Mouse (Mus musculus): ENCODE measurements around the gene Shc3.

The Shc3 gene

DNA sequence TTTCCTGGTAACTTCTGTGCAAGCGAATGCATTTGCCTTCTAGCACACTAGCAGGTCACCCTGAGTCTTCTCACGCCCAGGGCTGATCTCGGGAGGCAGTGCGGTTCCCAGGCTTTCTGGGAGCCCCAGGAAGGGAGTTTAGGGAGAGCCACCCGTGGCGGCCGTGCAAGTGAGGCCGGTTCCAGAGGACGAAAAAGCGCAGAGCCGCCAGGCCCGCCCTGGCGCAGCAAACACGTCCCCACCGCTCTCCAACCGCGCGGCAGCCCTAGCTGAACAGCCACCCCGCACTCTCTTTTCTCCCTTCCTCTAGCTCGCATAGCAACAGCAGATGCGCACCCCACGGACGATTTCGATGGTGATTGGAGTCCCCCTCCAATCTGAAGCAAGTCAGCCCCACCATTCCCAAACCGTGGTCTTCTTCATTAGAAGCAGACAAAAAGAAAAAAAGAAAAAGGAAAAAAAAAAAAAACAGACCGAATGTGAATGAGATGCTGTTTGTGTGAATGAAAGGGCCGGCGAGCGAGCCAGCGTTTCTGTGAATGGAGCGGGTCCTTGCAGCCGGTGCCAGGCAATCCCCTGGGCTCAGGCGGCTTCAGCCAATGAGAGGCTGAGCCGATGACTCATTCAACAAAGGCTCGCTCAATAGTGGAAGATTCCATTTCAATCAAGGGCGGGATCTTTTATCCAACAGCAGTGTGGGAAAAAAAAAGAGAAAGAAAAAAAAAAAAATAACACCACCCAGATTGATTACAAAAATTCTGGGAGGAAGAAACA lies at the start of gene Shc3:
TSS of gene Shc3 (minus strand) at position 509 of the 774 bp plus-strand sequence.
- no peak for DNase-seq (ENCODE audit: low spot score in 2 of 2)

DNA sequence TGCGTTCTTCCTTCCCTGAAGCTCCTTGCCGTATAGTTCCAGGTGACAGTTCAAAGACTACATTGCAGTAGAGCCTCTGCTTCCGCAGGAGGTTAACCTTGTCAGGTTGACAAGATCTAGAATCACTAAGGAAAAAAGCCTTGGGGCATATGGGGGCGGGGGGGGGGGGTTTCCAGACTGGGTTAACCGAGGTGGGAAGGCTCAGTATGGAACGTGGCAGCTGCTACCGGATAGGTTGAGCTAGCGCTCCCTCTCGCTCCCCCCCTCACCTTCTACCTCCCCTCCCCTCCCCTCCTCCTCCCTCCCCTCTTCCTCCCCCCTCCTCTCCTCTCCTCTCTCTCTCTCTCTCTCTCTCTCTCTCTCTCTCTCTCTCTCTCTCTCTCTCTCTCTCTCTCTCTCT lies 49.4 kb upstream of the Shc3 start:
- DNase-seq (ENCODE audit: low spot score in 2 of 2), result no peak

DNA sequence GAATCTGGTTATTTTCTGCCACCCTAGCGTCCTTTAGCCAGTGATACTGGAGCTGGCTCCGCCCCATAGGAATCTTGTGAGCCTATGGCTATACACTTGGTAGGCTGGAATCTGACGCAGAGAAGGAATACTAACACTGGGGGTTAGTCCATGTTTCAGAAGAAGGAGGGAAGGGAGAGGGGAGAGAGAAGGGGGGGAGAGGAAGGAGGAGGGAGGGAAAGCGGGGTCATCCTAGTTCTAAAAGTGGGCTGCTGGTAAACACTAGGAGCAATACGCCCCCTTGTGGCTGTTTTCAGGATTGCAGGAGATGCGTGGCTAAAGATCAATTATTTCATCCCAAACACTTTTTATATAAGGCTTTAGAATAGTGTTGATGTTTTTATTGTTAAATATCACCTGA lies 48.6 kb upstream of the Shc3 start:
- DNase-seq (ENCODE audit: low spot score in 2 of 2), result peak; percentile 34 to 69

DNA sequence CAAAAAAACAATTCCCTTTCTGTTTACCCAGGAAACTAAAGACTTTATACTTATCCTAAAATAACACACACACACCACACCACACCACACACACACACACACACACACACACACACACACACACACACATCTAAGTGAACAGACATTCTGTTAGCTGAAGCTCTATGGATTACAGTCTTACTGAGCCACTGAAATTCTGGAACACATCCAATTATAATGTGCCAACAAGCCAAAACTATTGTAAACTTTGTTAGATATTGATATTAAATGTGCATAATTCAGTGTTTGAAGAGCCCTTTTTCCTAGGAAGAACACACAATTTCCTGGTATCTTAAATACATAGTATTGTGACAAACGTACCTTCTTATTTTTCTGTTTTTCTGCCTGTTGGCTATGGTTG lies 48.1 kb upstream of the Shc3 start:
- no peak for DNase-seq (ENCODE audit: low spot score in 2 of 2)

DNA sequence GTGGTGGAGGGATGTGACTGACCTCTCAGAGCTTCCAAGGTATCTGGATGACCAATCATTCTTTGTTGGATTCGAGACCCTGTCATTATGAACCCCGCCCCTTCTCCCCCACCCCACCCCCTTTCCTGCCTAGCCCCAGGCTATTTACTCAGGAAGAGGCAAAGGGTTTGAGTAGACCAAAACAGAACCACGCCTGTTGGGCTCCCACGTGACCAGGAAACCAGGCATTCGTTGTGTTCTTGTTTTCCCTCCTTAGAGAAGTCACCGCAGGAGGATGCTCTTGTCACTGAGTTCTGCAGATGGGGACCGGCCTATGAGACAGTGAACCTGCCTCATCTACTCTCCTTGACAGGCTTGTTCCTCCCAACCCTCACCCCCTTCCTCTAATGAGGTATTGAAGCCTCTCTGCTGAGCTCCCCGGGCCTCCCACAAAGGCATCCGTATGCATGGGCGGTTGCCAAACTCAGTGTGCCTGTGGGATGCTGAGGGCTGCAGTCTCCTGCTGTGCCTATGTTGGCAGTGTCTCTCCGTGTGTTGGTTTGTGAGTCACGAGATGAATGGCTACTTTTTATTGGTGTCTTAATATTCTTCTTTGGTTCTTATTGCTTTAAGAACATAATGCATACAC lies 47.3 kb upstream of the Shc3 start:
- no peak for DNase-seq (ENCODE audit: low spot score in 2 of 2)

DNA sequence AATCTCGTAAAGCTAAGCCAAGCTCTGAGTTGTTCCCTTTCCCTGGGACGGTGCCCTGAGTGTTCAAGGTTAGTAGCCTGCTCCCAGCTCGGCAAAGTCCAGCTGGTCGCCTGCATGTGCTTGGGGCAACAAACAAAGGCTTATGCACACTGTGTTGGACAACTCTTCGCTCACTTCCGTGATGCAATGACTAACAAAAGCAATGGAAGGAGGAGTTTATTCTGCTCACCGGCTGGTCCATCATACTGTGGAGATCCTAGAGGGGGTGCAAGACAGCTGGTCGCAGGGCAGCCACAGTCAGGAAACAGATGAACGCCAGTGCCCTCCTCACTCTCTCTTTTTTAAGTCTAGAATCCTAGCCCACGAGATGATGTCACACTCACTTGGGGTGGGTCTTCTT lies 46.6 kb upstream of the Shc3 start:
- DNase-seq (ENCODE audit: low spot score in 2 of 2), result no peak

DNA sequence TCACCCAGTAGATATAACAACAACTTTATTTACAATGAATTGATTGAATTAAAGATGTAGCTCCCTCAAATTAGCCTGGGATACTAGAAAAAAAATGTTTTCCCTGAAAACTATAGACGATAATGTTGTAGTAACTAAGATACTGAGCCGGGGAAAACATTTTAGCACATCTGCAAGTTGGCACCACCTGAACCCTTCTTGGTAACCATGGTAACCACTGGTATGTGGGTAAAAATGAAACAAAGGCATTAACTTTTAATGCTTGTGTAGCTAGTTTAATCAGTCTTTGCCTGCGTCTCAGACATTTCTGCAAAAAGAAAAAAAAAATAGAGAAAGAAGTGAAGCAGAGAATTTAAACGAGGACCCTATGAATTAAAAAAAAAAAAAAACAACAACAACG lies 42.3 kb upstream of the Shc3 start:
- DNase-seq (ENCODE audit: low spot score in 2 of 2), result no peak

DNA sequence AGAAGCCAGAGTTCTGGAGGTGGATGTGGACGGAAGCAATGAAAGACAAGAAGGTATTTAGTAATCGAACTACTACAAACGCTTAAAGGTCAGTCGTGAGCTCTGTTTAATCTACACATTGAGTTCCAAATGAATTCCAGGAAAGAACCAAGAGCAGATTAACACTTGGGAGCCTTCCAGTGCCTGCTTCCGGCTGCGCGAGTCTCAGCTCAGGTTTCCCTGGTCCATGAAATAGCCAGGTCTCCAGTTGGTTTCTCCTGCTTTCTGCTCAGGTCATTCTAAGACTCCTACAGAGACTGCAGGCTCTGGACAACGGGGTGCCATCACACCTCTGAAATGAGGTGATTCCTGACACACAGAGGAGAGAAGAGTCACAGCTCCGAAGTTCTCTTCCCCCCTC lies 41.8 kb upstream of the Shc3 start:
- DNase-seq (ENCODE audit: low spot score in 2 of 2), result no peak

DNA sequence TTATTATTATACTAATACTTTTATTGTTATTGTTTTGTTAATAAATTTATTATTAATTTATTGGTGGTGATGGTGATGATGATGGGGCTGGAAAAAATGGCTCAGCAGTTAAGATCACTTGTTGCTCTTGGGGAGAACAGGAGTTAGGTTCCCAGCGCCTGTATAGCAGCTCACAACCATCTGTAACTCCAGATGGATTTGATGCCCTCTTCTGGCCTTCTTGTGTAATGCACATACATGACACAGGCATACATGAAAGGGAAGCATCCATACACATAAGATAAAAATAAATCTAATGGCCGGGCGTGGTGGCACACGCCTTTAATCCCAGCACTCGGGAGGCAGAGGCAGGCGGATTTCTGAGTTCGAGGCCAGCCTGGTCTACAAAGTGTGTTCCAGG lies 40.0 kb upstream of the Shc3 start:
- no peak for DNase-seq (ENCODE audit: low spot score in 2 of 2)

DNA sequence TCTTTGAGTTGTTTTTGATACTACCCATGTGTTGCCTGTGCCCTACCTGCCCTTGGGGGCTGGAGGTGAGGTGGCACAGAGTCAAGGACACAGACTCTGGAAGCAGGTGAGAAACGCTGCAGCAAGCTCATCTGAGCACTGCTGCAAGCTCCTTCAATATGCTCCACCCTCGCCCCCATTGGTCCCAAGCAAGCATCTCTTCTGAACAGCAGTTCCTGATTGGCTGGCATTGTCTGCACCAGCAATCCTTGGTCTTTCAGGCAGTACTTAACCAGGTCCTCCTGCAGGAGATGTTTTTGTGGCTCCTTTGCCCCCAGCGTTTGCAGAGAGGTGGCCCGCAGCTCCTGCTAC lies 34.6 kb upstream of the Shc3 start:
- DNase-seq (ENCODE audit: low spot score in 2 of 2), result no peak

DNA sequence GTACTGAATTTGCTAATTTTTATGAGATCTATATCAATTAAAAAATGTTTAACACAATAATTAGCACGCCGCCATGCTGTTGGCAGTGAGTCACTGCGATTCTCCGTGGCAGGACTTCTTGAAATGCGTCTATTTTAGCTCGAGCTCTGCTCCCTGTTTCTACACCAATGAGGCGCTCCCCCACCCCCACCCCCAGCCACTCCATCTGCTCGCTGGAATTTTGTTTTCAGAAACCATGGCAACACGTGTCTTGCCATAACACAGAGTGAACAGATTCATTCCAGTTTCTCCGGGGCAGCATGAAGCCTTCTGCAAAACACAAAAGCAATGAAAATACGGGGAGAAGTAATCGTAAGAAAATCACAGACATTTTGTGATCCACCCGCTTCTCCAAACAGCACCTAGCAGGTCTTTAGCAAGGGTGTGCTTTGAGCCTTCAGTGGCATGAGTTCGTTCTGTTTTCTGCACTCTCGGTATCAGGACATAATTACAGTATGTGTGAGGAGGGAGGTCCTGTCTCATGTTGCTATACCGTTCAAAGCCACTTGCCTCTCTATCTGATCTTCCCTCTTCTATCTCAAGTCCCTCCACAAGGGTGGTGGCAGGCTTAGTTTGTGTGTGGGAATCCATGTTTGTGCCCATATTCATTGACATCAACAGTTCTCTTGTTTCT lies 34.1 kb upstream of the Shc3 start:
- DNase-seq (ENCODE audit: low spot score in 2 of 2), result no peak

DNA sequence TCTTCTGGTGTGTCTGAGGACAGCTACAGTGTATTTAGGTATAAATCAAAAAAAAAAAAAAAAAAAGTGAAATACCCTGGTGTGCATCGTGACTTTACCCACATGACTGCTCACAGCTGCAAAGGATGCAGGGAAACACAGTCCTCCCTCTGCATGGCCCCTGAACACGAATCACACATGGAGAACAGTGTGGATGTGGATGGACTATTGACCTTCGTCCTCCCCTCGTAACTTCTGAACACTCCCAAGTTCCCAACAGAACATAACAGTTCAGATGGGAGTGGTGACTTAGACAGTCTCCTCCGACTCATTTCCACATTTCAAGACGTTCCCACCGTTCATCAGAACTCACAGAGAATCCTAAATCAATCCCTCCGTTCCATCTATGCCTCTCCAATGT lies 33.5 kb upstream of the Shc3 start:
- no peak for DNase-seq (ENCODE audit: low spot score in 2 of 2)

DNA sequence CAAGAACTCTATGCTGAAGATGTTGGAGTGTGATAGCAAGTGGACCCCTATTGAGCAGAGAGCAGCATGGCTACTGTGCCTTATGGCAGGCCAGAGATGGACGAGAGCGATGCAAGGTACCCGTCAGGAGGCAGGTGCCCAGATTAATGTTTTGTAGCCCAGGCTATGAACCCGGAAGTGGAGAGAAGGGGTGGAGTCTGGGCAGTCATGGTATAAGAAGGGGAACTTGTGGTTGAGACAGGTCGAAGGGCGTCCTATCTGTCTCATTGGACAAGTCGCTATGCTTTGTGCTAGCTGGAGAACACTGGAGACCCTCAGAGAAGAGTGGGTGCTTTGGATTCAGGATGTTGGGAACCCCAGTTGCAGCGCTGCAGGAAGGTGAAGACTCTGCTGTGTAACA lies 30.9 kb upstream of the Shc3 start:
- DNase-seq (ENCODE audit: low spot score in 2 of 2), result no peak

DNA sequence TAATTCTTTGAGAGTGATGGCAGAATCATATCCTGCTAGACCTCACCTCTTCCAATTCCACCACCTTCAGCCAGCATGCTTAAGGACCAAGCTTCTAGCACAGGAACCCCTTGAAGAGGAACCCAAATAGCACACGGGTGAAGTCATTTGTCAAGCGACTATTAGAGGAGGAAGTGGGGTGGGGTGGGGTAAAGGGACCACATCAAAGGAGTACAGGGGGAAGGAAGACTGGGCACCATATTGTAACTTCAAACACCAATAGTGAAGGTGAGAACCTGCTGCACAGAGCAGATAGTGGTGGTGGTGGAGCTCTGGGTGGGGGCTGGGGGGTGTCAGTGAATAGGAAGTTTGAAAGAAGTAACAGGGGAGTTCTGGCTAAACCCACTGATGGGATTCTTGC lies 28.8 kb upstream of the Shc3 start:
- no peak for DNase-seq (ENCODE audit: low spot score in 2 of 2)

DNA sequence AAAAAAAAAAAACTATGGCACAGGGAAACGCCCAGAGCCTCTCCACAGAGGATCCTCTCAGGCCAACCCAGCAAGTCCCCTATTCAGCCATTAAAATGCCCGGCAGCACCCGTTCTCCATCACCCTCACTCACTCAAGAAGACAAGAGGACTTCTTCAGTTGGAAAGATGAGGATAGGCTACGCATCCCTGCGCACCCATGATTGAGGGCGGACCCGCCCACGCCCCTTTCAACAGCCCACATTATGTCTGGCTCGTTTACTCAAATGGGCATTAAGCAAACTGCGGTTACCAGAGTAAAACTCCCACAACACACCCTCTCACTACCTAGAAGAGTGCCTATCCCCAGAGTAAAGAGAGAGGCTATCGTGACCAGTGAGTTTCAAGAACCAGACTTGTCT lies 26.2 kb upstream of the Shc3 start:
- DNase-seq (ENCODE audit: low spot score in 2 of 2), result no peak

DNA sequence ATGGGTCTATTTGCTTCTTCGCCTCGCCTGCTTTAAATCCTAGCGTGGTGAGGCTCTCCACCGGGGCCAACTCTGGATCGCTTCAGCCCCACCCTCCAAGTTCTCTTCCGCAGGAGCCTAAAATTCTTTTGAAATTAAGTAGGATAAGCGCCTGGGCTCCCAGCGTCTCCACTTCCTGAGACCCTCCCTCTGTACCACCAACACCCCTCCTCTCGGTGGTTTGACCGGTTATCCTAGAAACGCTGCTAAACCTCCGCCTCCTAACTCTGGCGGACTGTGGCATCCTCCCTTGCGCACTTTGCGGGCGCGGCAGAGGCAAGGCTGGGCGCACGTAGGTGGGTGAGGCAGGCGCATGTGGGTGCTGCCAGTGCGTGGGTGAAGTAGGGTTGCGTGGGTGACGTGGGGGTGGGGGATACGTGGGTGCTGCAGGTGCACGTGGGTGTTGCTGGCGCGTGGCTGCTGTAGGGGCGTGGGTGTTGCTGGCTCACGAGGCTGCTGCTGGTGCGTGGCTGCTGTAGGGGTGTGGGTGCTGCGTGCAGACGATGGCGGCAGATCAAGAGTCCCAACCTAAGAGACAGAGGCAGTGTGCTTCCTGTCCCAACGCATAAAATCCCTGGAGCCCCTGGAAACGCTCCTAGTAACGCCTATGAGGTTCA lies 25.6 kb upstream of the Shc3 start:
- no peak for DNase-seq (ENCODE audit: low spot score in 2 of 2)

DNA sequence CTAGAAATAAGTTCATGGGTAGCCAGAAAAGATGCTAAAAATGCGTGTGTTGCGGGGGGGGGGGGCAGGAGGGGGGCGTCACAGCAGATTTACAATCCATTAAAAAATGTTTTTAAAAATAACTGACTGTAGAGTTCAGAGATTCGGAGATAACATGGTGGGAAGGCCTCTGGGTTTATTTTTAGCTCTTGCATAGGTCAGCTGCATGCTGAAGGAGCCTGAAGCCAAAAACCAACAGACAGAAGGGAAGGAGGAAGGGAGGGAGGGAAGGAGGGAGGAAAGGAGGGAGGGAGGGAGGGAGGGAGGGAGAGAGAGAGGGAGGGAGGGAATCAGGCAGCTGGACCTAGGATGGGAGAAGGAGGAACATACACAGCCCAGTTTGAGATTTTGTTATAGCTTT lies 18.8 kb upstream of the Shc3 start:
- DNase-seq (ENCODE audit: low spot score in 2 of 2), result no peak

DNA sequence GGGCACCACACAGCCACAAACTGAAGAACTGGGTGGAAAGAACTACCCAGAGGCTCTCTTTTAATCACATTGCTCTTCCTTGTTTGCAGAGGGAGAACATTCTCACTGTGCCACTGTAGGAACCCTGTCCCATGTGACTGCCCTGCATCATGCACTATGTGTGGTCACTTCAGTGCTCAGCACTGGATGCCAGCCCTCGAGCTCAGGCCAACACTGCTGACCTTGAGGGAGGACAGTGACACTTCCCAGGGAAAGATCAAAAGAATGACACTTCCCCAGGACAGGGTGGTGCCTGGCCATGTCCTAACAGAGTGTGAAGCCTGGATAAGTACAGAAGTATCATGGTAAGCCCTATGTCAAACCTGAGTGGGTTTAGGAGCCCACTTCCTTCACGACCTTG lies 13.0 kb upstream of the Shc3 start:
- DNase-seq (ENCODE audit: low spot score in 2 of 2), result no peak

DNA sequence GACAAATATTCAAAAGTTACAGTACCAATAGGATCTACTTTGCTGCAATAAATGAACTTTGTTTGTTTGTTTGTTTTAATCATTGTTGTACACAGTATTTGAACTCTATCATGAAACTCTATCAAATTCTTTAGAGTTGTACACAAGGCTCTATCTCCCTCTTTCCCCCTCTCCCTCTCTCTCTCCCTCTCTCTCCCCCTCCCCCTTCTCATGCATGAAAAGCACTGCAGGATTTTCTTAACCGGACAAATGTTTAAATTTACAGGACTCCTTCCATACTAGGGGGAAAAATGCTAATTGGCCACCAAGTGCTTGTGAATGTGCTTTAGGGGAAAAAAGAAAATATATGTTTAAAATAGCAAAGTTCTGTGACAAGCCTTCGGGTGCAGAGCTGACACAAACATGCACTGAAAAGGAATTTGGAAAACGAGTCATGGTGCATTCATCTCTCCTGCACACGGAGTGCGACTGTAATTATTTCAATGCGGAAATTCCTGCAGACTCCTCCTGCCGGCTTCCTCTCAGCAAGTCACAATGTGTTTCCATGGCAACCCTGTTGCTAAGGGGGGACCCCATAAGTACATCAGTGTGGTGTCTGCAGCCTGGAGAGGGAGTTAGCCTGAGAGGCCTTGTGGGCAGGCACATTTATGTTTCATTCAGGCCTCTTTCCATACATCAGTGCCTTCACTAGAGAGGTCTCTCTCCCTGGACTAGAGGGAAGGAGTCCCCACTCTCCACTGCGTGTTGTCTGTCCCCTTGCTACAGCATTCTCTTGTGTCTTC lies 11.2 kb upstream of the Shc3 start:
- DNase-seq (ENCODE audit: low spot score in 2 of 2), result no peak

DNA sequence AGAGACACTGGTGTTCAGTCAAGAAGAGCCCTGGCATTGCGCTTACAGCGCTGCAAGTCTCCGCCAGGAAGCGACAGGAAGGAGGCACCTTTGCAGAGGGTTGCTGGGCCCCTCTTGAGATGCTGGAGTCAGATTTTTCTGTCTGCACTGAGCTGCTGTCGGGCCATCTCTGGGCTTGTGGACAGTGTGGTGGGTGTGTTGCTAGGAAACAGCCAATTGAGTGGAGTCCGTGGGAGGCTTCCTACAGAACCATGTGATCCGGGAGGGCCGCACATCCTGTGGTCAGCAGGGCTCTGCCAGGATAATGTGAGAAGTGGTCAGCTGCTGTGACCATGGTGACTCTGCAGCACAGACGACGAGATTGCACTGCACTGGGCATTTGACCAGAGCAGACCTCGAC lies 4.6 kb upstream of the Shc3 start:
- no peak for DNase-seq (ENCODE audit: low spot score in 2 of 2)

DNA sequence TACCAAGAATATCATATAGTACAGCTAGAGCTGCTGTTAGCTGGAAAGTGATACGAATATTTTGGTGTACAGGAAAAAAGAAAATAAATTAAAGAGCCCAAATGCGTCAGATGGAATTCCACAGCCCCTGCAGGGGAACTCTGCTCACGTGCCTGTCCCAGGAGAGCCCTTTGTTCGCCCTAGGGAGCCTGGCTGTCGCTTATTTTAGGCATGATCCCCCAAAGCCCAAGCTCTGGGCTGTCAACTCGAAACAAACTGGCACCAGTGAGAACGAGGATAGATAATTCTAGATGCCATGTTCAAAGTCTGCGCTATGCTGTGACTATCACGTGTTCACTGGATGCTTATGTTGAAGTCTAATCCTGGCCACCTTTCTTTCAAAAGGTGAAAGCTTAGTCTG lies 892 bp upstream of the Shc3 start:
- DNase-seq (ENCODE audit: low spot score in 2 of 2), result no peak

DNA sequence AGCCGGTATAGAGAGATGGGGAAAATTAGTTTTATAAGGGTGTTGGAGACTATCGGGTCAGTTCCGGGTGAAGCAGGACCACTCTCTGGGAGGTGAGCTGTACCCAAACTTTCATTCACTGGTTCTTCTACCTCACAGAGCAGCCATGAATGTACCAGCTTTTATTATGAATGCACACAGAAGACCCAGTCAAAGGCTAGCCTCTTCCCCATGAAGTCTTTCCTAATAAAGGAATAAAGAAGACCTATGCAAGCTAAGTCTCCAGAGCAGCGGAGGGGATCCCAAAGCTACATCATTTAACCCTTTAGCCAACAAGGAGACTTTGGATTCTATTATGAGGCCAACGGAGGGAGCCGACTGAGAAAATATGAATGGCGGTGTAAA lies 458 bp upstream of the Shc3 start:
- no peak for DNase-seq (ENCODE audit: low spot score in 2 of 2)

Data from spleen, postnatal 10 days (tissue).